Mouse (Mus musculus) lung, postnatal 0 days (tissue): ENCODE measurements around the gene Nkx2-5.

Experiments
- CTCF ChIP-seq: IDR thresholded peaks from 2 replicates; pipeline ENCODE4 v1.5.1; 2016; ENCODE audit warnings: antibody characterized with exemption, mild to moderate bottlenecking
- EP300 ChIP-seq: IDR thresholded peaks from 2 replicates; pipeline ENCODE4 v1.6.1; 2016; ENCODE audit warnings: antibody characterized with exemption, mild to moderate bottlenecking, control low read depth

DNA sequence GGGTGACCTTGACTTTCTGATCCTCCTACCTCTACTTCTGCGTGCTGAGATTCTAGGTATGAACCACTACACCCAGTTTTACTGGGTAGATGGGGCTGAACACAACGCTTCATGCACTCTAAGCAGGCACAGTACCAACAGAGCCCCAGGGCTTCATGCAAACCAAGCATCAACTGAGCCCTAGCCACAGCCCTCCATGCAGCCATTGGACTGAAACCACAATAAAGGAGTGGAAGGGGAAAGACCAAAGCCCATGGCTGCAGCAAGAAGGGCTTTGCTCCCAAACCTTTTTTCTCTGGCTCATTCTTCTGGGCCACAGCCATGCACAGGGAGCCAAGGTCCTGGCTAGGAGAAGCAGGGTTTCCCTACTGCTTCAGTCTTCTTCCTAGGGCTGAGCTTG is 32.2 kb downstream of the Nkx2-5 start:
- TF ChIP-seq CTCF (no peak), EP300 (no peak)
